Mouse (Mus musculus) midbrain, embryonic 12.5 days (tissue): ENCODE data around the gene Tmem254a. TPM values are rescaled to one million over a fixed set of nuclear protein-coding genes. Genes with fewer than 3 reads are reported as not detected.
"Not testable (repeated sequence)": the region's sequence is repeated elsewhere in the genome, so short reads cannot be mapped to it uniquely, and the experiment has no call there.

Experiments used
- ATAC-seq: fragments of 200-750 bp; cut with Nextera tagmentation; 2 replicates; pipeline ENCODE4 v1.8.0; 2017; ENCODE audit warnings: low read depth, moderate TSS enrichment, moderate library complexity; ENCODE audit not compliant: low FRiP score
- H3K27ac ChIP-seq: fragments of 300-500 bp; sonication (generic); replicated peaks from 2 replicates; pipeline ENCODE4 v1.5.1; 2016; ENCODE audit warnings: mild to moderate bottlenecking
- H3K27me3 ChIP-seq: fragments of 300-500 bp; sonication (generic); 2 replicates; pipeline ENCODE4 v1.6.1; 2016; ENCODE audit warnings: mild to moderate bottlenecking
- H3K36me3 ChIP-seq: fragments of 300-500 bp; sonication (generic); 2 replicates; pipeline ENCODE4 v1.6.1; 2016
- H3K4me1 ChIP-seq: fragments of 300-500 bp; sonication (generic); 2 replicates; pipeline ENCODE4 v1.6.1; 2016
- H3K4me2 ChIP-seq: fragments of 300-500 bp; sonication (generic); replicated peaks from 2 replicates; pipeline ENCODE4 v1.6.1; 2016; ENCODE audit warnings: mild to moderate bottlenecking, moderate library complexity
- H3K4me3 ChIP-seq: fragments of 300-500 bp; sonication (generic); 2 replicates; pipeline ENCODE4 v1.5.1; 2016; ENCODE audit warnings: mild to moderate bottlenecking
- H3K9ac ChIP-seq: fragments of 300-500 bp; sonication (generic); replicated peaks from 2 replicates; pipeline ENCODE4 v1.6.1; 2016; ENCODE audit warnings: mild to moderate bottlenecking, moderate library complexity
- H3K9me3 ChIP-seq: fragments of 300-500 bp; sonication (generic); 2 replicates; pipeline ENCODE4 v1.6.1; 2016; ENCODE audit warnings: mild to moderate bottlenecking
- WGBS: fragments of 180-500 bp; shearing (Covaris S2); methylation state at CpG from one replicate; pipeline ENCODE4 v1.1.7; 2016; 5-methylcytosine and 5-hydroxymethylcytosine counted together
- polyA plus RNA-seq: library from polyadenylated mRNA; unstranded; fragments of >200 nt; fragmentation: Nextera tagmentation; extraction: Ambion mirVana; gene quantifications from 2 replicates; pipeline ENCODE4 v1.2.1, GENCODE M21; 2016

The Tmem254a gene
- 1.4 and 2.7 TPM in 2 replicates for polyA plus RNA-seq

GRCm38 (mm10) chr14:25927562-25927881 is at the start of gene Tmem254a:
TSS of gene Tmem254a (minus strand) at chr14:25927672.
- H3K27ac ChIP-seq, H3K9me3 ChIP-seq, H3K9ac ChIP-seq, H3K4me1 ChIP-seq, H3K27me3 ChIP-seq, H3K4me3 ChIP-seq, H3K36me3 ChIP-seq, H3K4me2 ChIP-seq: not testable (repeated sequence)
- 0 out of 2 replicates have a peak, but pooled peaks have one; percentile 44 for ATAC-seq
- WGBS, result no CpG with 5 or more reads among the region's 10 CpGs

DNA sequence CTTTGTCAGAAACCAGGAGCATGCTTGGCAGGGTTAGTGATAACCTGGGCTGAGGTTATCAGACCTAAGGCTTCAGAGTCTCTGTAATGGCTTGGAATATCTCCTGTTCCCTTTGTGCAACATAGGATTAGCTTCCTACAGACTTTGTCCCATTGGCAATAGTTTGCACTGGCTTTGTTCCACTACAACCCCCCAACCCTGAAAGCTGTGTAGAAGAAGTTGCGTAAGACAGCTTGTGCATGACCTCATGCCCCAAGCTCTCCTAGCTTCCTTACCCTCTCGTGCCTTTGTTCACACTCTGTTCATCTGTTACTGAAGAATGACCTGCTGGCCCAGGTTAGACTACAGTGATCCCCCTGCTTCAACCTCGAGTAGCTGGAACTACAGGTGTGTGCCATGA is 30.4 kb upstream of the Tmem254a start:
- H3K9me3 ChIP-seq, H3K4me2 ChIP-seq, H3K4me3 ChIP-seq, H3K27ac ChIP-seq, ATAC-seq, H3K4me1 ChIP-seq, H3K27me3 ChIP-seq, H3K9ac ChIP-seq, H3K36me3 ChIP-seq: not testable (repeated sequence)
- WGBS, result no CpG with 5 or more reads among the region's 3 CpGs

- not testable (repeated sequence) for H3K4me3 ChIP-seq, H3K9ac ChIP-seq, H3K27me3 ChIP-seq, H3K36me3 ChIP-seq, H3K9me3 ChIP-seq, H3K27ac ChIP-seq, H3K4me1 ChIP-seq, ATAC-seq, H3K4me2 ChIP-seq
- WGBS, result no CpG with 5 or more reads among the region's 8 CpGs
These were observed 10.5 kb upstream of the Tmem254a start, which contains the start of gene Cphx1 for GRCm38 (mm10) chr14:25938004-25938403. TSS of gene Cphx1 (plus strand) at chr14:25938304.

- H3K4me2 ChIP-seq, H3K27ac ChIP-seq, H3K9me3 ChIP-seq, ATAC-seq, H3K4me1 ChIP-seq, H3K36me3 ChIP-seq, H3K9ac ChIP-seq, H3K4me3 ChIP-seq, H3K27me3 ChIP-seq: not testable (repeated sequence)
- WGBS, result no CpG with 5 or more reads among the region's 5 CpGs
These were observed 9.6 kb upstream of the Tmem254a start for GRCm38 (mm10) chr14:25936867-25937630.

GRCm38 (mm10) chr14:25926814-25927561 is 484 bp downstream of the Tmem254a start:
- H3K4me3 ChIP-seq, H3K4me1 ChIP-seq, H3K27ac ChIP-seq, H3K36me3 ChIP-seq, H3K9me3 ChIP-seq, H3K27me3 ChIP-seq, H3K4me2 ChIP-seq, H3K9ac ChIP-seq: not testable (repeated sequence)
- no CpG with 5 or more reads among the region's 44 CpGs for WGBS
- ATAC-seq, result peak; percentile 81

DNA sequence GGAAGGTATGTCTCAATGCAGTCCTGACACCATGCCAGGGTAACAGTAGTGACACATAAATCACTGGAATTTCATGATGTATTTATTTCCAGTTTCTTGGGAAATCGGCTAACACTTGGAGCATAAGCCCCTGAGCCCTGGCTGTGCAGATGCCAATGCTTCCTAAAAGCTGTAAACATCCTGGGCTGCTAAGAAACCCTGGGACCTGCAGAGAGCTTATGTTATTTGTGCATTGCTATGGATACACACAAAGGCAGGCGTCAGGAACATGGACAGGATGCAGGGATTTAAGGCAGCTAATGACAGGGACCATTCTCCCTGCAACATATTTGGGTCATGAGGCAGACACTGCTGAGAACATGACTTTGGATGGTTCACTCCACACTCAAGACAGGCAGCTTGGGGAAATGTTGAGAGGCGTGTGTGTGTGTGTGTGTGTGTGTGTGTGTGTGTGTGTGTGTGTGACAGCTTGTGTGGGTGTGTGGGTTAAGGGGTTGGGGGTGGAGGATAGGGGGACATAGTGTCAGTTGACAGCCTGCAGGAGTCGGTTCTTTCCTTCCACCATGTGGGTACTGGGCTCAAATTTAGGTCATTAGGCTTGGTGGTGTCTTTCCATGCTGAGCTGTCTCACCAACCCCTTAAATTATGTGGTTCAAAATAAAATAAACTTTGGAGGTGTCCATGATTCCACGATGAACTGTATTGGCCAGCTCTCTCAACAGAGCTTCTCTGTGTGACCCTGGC is 8.9 kb downstream of the Tmem254a start:
- not testable (repeated sequence) for H3K4me1 ChIP-seq, H3K9ac ChIP-seq, H3K27ac ChIP-seq, H3K36me3 ChIP-seq, H3K4me3 ChIP-seq, H3K27me3 ChIP-seq, H3K9me3 ChIP-seq, H3K4me2 ChIP-seq, ATAC-seq
- WGBS, result no CpG with 5 or more reads among the region's 5 CpGs

DNA sequence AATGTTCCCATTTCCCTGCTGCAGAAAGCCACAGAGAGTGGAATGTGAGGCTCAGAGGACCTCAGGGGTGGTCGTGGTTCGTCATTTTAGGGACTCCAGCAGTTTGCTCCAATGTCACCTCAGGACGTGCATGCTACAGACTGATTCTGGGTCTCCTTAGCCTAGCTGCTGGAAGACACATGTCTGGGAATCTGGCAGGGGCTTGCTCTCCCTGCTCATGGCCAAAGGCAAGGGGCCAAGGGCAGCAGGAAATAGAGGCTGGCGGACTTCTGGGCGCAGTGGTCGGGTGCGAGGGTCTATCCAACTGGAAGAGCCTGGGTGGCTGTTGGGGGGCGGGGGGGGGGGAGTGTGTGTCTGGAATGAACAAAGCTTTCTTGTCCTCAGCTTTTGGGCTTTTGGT is 18.5 kb downstream of the Tmem254a start:
- not testable (repeated sequence) for ATAC-seq, H3K9me3 ChIP-seq, H3K27ac ChIP-seq, H3K4me3 ChIP-seq, H3K4me2 ChIP-seq, H3K9ac ChIP-seq, H3K27me3 ChIP-seq, H3K36me3 ChIP-seq, H3K4me1 ChIP-seq
- no CpG with 5 or more reads among the region's 8 CpGs for WGBS

- H3K4me3 ChIP-seq, H3K4me1 ChIP-seq, H3K36me3 ChIP-seq, H3K27me3 ChIP-seq, H3K9ac ChIP-seq, H3K27ac ChIP-seq, H3K9me3 ChIP-seq, H3K4me2 ChIP-seq, ATAC-seq: not testable (repeated sequence)
- WGBS, result no CpG with 5 or more reads among the region's 9 CpGs
These were observed 20.2 kb downstream of the Tmem254a start for GRCm38 (mm10) chr14:25907272-25907671.

DNA sequence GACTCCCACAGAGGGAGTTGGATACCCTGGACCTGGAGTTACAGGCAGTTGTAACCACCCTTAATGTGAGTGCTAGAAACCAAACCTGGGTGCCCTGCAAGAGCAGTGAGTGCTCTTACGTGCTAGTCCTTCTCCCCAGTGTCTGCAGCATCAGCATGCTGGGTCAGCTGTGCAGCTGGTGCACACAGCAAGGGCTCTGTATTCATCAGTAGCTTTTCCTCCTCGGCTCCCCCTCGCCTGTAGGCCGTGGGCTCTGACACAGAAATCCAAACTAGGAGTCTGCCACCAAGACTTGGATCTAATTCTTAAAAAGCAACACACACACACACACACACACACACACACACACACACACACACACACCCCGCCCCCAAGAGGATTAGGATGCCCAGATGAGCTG is 22.2 kb downstream of the Tmem254a start:
- not testable (repeated sequence) for H3K4me2 ChIP-seq, H3K27ac ChIP-seq, H3K27me3 ChIP-seq, ATAC-seq, H3K4me1 ChIP-seq, H3K4me3 ChIP-seq, H3K9ac ChIP-seq, H3K36me3 ChIP-seq, H3K9me3 ChIP-seq
- 57% methylated on average over 1 of the region's 5 CpGs for WGBS

DNA sequence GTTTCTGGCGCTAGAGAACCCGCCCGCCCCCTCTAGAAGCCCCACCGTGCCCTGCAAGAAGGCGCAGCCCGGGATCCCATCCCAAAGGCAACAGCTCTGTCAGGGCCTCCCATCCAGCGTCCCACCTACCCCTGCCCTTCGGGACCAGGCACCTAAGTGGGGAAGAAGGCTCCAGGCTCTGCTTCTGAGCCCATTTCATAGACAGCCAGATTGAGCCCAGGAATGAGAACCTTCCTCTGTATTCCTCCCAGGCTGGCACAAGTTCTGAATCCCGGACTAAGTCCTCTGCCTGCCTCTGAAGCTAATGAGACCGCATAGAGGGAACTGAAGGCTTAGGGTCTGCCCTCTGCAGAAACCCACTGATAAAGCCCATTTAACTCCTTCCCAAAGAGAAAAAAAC is 24.5 kb downstream of the Tmem254a start, which contains the start of gene Plac9a:
Gene Plac9a (minus strand): TSS at position 101 of the 400 bp plus-strand sequence.
- not testable (repeated sequence) for H3K4me2 ChIP-seq, H3K27me3 ChIP-seq, H3K9me3 ChIP-seq, H3K27ac ChIP-seq, ATAC-seq, H3K9ac ChIP-seq, H3K4me1 ChIP-seq, H3K36me3 ChIP-seq, H3K4me3 ChIP-seq
- WGBS, result no CpG with 5 or more reads among the region's 10 CpGs

DNA sequence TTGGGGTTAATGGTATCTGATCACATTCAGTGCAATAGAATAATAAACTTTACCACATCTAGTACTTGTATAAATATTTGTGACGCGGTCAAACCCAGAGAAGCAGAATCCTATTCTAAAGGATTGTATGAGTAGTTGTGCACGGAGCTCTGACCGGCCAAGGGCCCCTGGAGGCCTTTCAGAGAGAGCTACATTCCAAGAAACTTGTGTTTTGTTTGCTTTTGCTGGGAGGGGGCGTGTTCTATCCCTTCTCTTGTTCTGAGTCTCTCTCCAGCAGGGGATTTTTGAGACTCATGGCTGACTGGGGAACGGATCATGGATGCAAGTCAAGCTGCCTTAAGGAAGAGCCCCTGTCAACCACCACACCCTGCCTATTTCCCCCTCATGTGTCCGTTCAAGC is 31.8 kb downstream of the Tmem254a start:
- H3K27ac ChIP-seq, H3K36me3 ChIP-seq, H3K4me3 ChIP-seq, H3K9ac ChIP-seq, ATAC-seq, H3K4me1 ChIP-seq, H3K27me3 ChIP-seq, H3K4me2 ChIP-seq, H3K9me3 ChIP-seq: not testable (repeated sequence)
- WGBS, result no CpG with 5 or more reads among the region's 7 CpGs

DNA sequence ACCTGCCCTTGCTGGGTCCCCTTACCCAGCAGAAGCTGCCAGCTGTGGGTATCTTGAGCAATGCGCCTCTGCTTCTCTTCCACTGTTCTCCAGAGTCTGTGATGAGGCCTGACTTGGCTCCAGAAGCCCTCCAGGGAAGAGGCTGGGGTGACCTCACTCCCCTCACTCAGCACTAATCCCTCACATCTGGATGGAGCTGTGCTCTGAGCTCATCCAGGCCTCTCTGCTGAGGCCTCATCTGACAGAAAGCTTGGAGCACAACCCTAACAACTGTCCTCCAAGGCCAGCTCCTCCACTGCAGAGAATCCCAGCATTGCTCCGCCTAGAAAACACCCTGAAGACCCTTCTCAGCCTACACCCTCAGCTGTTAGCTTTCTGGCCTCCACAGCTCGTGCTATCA is 32.9 kb downstream of the Tmem254a start:
- not testable (repeated sequence) for H3K9ac ChIP-seq, H3K4me1 ChIP-seq, H3K4me3 ChIP-seq, H3K36me3 ChIP-seq, H3K4me2 ChIP-seq, H3K27me3 ChIP-seq, H3K27ac ChIP-seq, H3K9me3 ChIP-seq, ATAC-seq
- no CpG with 5 or more reads among the region's 3 CpGs for WGBS
